Mouse (Mus musculus) bone marrow macrophage, adult 2 months (primary cell): ENCODE measurements around the gene Ssbp2. TPM values are rescaled to one million over a fixed set of nuclear protein-coding genes. Genes with fewer than 3 reads are reported as not detected.
A peak's percentile ranks its signal among the peaks of the same experiment; 100 is the strongest.

Experiments used
- H3K27ac ChIP-seq: 2 replicates; pipeline ENCODE4 v1.5.1; 2012; ENCODE audit warnings: low read depth, low read length; ENCODE audit not compliant: insufficient read depth
- H3K4me1 ChIP-seq: 2 replicates; pipeline ENCODE4 v1.6.1; 2012; ENCODE audit warnings: low read length; ENCODE audit not compliant: control insufficient read depth, insufficient read depth
- H3K4me3 ChIP-seq: 2 replicates; pipeline ENCODE4 v1.5.1; 2012; ENCODE audit warnings: mild to moderate bottlenecking, low read length, moderate library complexity; ENCODE audit not compliant: insufficient read depth
- CTCF ChIP-seq: IDR thresholded peaks from 2 replicates; pipeline ENCODE4 v1.5.1; 2012; ENCODE audit warnings: low read depth, mild to moderate bottlenecking, low read length, moderate library complexity
- POLR2A ChIP-seq: IDR thresholded peaks from 2 replicates; pipeline ENCODE4 v1.6.1; 2012; ENCODE audit warnings: mild to moderate bottlenecking, low read depth, low read length, borderline replicate concordance
- polyA plus RNA-seq: library from polyadenylated mRNA; stranded (reverse); fragments of >200 nt; gene quantifications from 2 replicates; pipeline ENCODE4 v1.2.4, GENCODE M21; 2012; ENCODE audit not compliant: missing spikeins, insufficient read depth, insufficient read length

Ssbp2 gene
- polyA plus RNA-seq, 1 experiment: 8.5 TPM

GRCm38 (mm10) chr13:91441476-91441875, 18.6 kb upstream of the Ssbp2 start:
- TF ChIP-seq POLR2A: no peak
- no peak for TF ChIP-seq CTCF
- Histone ChIP-seq H3K27ac (no peak overlapping the region), H3K4me1 (no peaks in the 10 kb centered on the region), H3K4me3 (no peak overlapping the region)

GRCm38 (mm10) chr13:91446728-91447127, 13.4 kb upstream of the Ssbp2 start:
- TF ChIP-seq POLR2A: no peak
- no peak for TF ChIP-seq CTCF
- H3K4me1 ChIP-seq: peaks cover 19% of the 10 kb centered on the region

GRCm38 (mm10) chr13:91448936-91449335, 11.1 kb upstream of the Ssbp2 start:
- Histone ChIP-seq H3K4me3 (no peak overlapping the region), H3K4me1 (peaks cover 28% of the 10 kb centered on the region), H3K27ac (no peak overlapping the region)
- TF ChIP-seq CTCF (no peak), POLR2A (no peak)

More at GRCm38 (mm10) chr13:91446728-91447127, 13.4 kb upstream of the Ssbp2 start:
- no peak overlapping the region for H3K4me3 ChIP-seq
- H3K27ac ChIP-seq: no peak overlapping the region

GRCm38 (mm10) chr13:91451405-91452166, 8.5 kb upstream of the Ssbp2 start:
- H3K27ac ChIP-seq: peak overlapping the region; percentile 96
- TF ChIP-seq CTCF (no peak), POLR2A (no peak)
- H3K4me1 ChIP-seq: peaks cover 28% of the 10 kb centered on the region
- H3K4me3 ChIP-seq: no peak overlapping the region

GRCm38 (mm10) chr13:91452269-91452668, 7.8 kb upstream of the Ssbp2 start:
- H3K4me1 ChIP-seq: peaks cover 28% of the 10 kb centered on the region
- H3K4me3 ChIP-seq: no peak overlapping the region
- H3K27ac ChIP-seq: peak overlapping the region; percentile 96
- no peak for TF ChIP-seq CTCF
- TF ChIP-seq POLR2A: no peak

- Histone ChIP-seq H3K27ac (no peak overlapping the region), H3K4me3 (no peak overlapping the region), H3K4me1 (peaks cover 28% of the 10 kb centered on the region)
- TF ChIP-seq CTCF: no peak
- TF ChIP-seq POLR2A: no peak
Measured at GRCm38 (mm10) chr13:91453236-91453635, 6.8 kb upstream of the Ssbp2 start.

- peaks cover 25% of the 10 kb centered on the region for H3K4me1 ChIP-seq
- no peak for TF ChIP-seq POLR2A
- no peak for TF ChIP-seq CTCF
Measured at GRCm38 (mm10) chr13:91456041-91456440, 4.0 kb upstream of the Ssbp2 start.

GRCm38 (mm10) chr13:91456735-91457134, 3.3 kb upstream of the Ssbp2 start:
- TF ChIP-seq CTCF: no peak
- no peak for TF ChIP-seq POLR2A
- Histone ChIP-seq H3K4me1 (peaks cover 18% of the 10 kb centered on the region), H3K27ac (no peak overlapping the region), H3K4me3 (no peak overlapping the region)

More at GRCm38 (mm10) chr13:91456041-91456440, 4.0 kb upstream of the Ssbp2 start:
- no peak overlapping the region for H3K27ac ChIP-seq
- H3K4me3 ChIP-seq: no peak overlapping the region

- Histone ChIP-seq H3K4me1 (peaks cover 10% of the 10 kb centered on the region; the same call in 1 of the 2 replicates), H3K27ac (no peak overlapping the region), H3K4me3 (no peak overlapping the region)
- no peak for TF ChIP-seq CTCF
- no peak for TF ChIP-seq POLR2A
Measured at GRCm38 (mm10) chr13:91457974-91458373, 2.1 kb upstream of the Ssbp2 start.

- TF ChIP-seq CTCF (no peak), POLR2A (no peak)
- H3K27ac ChIP-seq: no peak overlapping the region
- no peak overlapping the region for H3K4me3 ChIP-seq
- H3K4me1 ChIP-seq: peaks cover 10% of the 10 kb centered on the region; the same call in 1 of the 2 replicates
Measured at GRCm38 (mm10) chr13:91459489-91459888, 594 bp upstream of the Ssbp2 start.
